Mouse (Mus musculus) ES-E14 (cell line): ENCODE data around the gene Agap3.

Experiments used
- CHD2 ChIP-seq: IDR thresholded peaks from 2 replicates; pipeline ENCODE4 v1.6.1; 2014; ENCODE audit warnings: mild to moderate bottlenecking, low read depth, low read length, inconsistent platforms
- HCFC1 ChIP-seq: IDR thresholded peaks from 2 replicates; pipeline ENCODE4 v1.6.1; 2012; ENCODE audit warnings: low read length, inconsistent platforms, borderline replicate concordance; ENCODE audit not compliant: insufficient read depth
- MAFK ChIP-seq: IDR thresholded peaks from 2 replicates; pipeline ENCODE4 v1.6.1; 2014; ENCODE audit warnings: mild to moderate bottlenecking, low read depth, low read length, inconsistent platforms; ENCODE audit not compliant: insufficient read depth
- ZC3H11A ChIP-seq: IDR thresholded peaks from 2 replicates; pipeline ENCODE4 v1.6.1; 2012; ENCODE audit warnings: low read depth, mild to moderate bottlenecking, inconsistent platforms, low read length, borderline replicate concordance
- ZNF384 ChIP-seq: IDR thresholded peaks from 2 replicates; pipeline ENCODE4 v1.6.1; 2012; ENCODE audit warnings: low read depth, low read length, inconsistent platforms

DNA sequence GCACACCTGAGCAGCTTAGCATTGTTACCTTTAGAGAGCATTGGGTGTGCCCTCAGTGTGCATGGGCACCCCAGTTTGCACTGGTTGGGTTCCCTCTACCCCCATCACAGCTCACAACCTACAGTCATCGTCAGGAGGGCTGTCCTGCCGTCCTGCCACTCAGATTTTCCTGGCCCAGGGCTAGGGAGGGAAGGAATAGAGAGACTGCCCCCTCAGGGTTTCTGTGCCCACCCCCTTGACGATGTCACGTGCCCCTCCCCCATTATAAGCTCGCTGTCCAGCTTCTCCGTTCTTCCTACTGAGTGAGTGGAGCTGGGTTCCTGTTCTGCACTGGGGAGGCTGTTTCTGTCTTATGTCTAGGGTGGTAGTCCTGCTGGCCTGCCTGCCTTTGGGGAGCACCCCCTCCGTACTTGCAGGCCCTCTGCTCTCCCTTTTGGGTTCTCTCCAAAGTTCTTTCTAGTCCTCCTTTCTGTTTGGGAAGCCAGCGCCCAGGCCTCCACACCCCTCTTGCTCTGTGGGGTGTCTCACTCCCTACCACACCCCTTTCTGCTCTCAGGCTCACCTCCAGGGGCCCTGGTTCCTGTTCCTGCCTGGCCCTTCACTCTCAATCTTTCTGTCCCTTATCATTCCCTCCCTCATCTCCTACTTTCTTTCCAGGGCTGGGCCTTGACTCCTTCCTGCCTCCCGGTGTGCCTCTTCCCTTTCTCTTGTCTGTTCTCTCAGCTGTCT lies 25.3 kb upstream of the Agap3 start:
- TF ChIP-seq ZNF384 (no peak), ZC3H11A (no peak), HCFC1 (no peak), MAFK (no peak), CHD2 (no peak)
